Mouse (Mus musculus): ENCODE results near the gene Notch3. TPM values are rescaled to one million over a fixed set of nuclear protein-coding genes. Genes with fewer than 3 reads are reported as not detected.

The Notch3 gene
- polyA plus RNA-seq, 1 experiment from 2014 or later, result 21.4 TPM

- Histone ChIP-seq H3K4me3 (replicated peaks) (no peak overlapping the region), H3K9ac (no peak overlapping the region), H3K9me3 (no peaks in the 10 kb centered on the region), H3K27ac (peak overlapping the region; percentile 20; the same call in 1 of the 2 replicates), H3K4me1 (peaks cover 62% of the 10 kb centered on the region), H3K36me3 (replicated peaks) (0 out of 2 replicates have a peak, but pooled peaks cover 5% of the 10 kb centered on the region), H3K27me3 (0 out of 2 replicates have a peak, but pooled peaks cover 4% of the 10 kb centered on the region), H3K4me2 (peak overlapping the region; percentile 92)
- no peak for ATAC-seq (ENCODE audit: low FRiP score)
- 71% methylated on average over 6 of the region's 6 CpGs for WGBS
Measured at GRCm38 (mm10) chr17:32163910-32164650, 2.6 kb downstream of the Notch3 start.

- WGBS, result 2% methylated on average over 58 of the region's 58 CpGs
- 0 out of 2 replicates have a peak, but pooled peaks cover 4% of the 10 kb centered on the region for H3K27me3 ChIP-seq
- H3K36me3 ChIP-seq (replicated peaks), result peaks cover 21% of the 10 kb centered on the region
Measured at GRCm38 (mm10) chr17:32162112-32162850, 4.4 kb downstream of the Notch3 start.

GRCm38 (mm10) chr17:32160882-32161281 lies 5.8 kb downstream of the Notch3 start:
- Histone ChIP-seq H3K27me3 (0 out of 2 replicates have a peak, but pooled peaks cover 4% of the 10 kb centered on the region), H3K9me3 (no peaks in the 10 kb centered on the region), H3K27ac (no peak overlapping the region), H3K4me1 (peaks cover 45% of the 10 kb centered on the region), H3K9ac (no peak overlapping the region), H3K4me2 (no peak overlapping the region), H3K4me3 (replicated peaks) (no peak overlapping the region), H3K36me3 (replicated peaks) (peaks cover 27% of the 10 kb centered on the region)
- WGBS, result 80% methylated on average over 4 of the region's 4 CpGs
- ATAC-seq (ENCODE audit: low FRiP score), result no peak

More at GRCm38 (mm10) chr17:32162112-32162850, 4.4 kb downstream of the Notch3 start:
- Histone ChIP-seq H3K4me2 (peak overlapping the region; percentile 92), H3K4me3 (replicated peaks) (peak overlapping the region; percentile 56), H3K27ac (no peak overlapping the region), H3K9ac (peak overlapping the region; percentile 71), H3K4me1 (peaks cover 55% of the 10 kb centered on the region), H3K9me3 (no peaks in the 10 kb centered on the region)
- ATAC-seq (ENCODE audit: low FRiP score), result no peak

GRCm38 (mm10) chr17:32158841-32159240 lies 7.8 kb downstream of the Notch3 start:
- H3K4me3 ChIP-seq (replicated peaks), result no peak overlapping the region
- no peak overlapping the region for H3K9ac ChIP-seq
- H3K4me2 ChIP-seq, result no peak overlapping the region
- H3K9me3 ChIP-seq, result no peaks in the 10 kb centered on the region
- peaks cover 47% of the 10 kb centered on the region for H3K36me3 ChIP-seq (replicated peaks)
- H3K4me1 ChIP-seq, result peaks cover 27% of the 10 kb centered on the region
- no peak for ATAC-seq (ENCODE audit: low FRiP score)
- WGBS, result 92% methylated on average over 13 of the region's 13 CpGs
- no peak overlapping the region for H3K27ac ChIP-seq
- 0 out of 2 replicates have a peak, but pooled peaks cover under 1% of the 10 kb centered on the region for H3K27me3 ChIP-seq

- 88% methylated on average over 8 of the region's 8 CpGs for WGBS
- Histone ChIP-seq H3K4me3 (replicated peaks) (no peak overlapping the region), H3K36me3 (replicated peaks) (peaks cover 88% of the 10 kb centered on the region), H3K27me3 (no peaks in the 10 kb centered on the region), H3K27ac (no peak overlapping the region), H3K4me1 (peaks cover 4% of the 10 kb centered on the region; the same call in 1 of the 2 replicates), H3K4me2 (no peak overlapping the region), H3K9me3 (no peaks in the 10 kb centered on the region), H3K9ac (no peak overlapping the region)
- ATAC-seq (ENCODE audit: low FRiP score), result peak; percentile 33; the same call in 1 of the 2 replicates
Measured at GRCm38 (mm10) chr17:32146718-32147117, 19.9 kb downstream of the Notch3 start.

GRCm38 (mm10) chr17:32142907-32143854 lies 23.5 kb downstream of the Notch3 start:
- H3K27ac ChIP-seq, result no peak overlapping the region
- peak; percentile 78 for ATAC-seq (ENCODE audit: low FRiP score)

GRCm38 (mm10) chr17:32142234-32142633 lies 24.4 kb downstream of the Notch3 start:
- Histone ChIP-seq H3K9ac (no peak overlapping the region), H3K36me3 (replicated peaks) (peaks cover 94% of the 10 kb centered on the region), H3K27me3 (no peaks in the 10 kb centered on the region), H3K27ac (no peak overlapping the region), H3K4me2 (no peak overlapping the region), H3K4me3 (replicated peaks) (no peak overlapping the region), H3K4me1 (peaks cover 4% of the 10 kb centered on the region; the same call in 1 of the 2 replicates), H3K9me3 (no peaks in the 10 kb centered on the region)
- WGBS, result 93% methylated on average over 1 of the region's 1 CpGs
- no peak for ATAC-seq (ENCODE audit: low FRiP score)

More at GRCm38 (mm10) chr17:32142907-32143854, 23.5 kb downstream of the Notch3 start:
- H3K9ac ChIP-seq, result 0 out of 2 replicates have a peak overlapping the region, but pooled peaks have one; percentile 21
- H3K9me3 ChIP-seq, result no peaks in the 10 kb centered on the region
- no peaks in the 10 kb centered on the region for H3K27me3 ChIP-seq
- peak overlapping the region; percentile 28 for H3K4me3 ChIP-seq (replicated peaks)
- H3K36me3 ChIP-seq (replicated peaks), result peaks cover 94% of the 10 kb centered on the region
- H3K4me1 ChIP-seq, result peaks cover 4% of the 10 kb centered on the region; the same call in 1 of the 2 replicates
- H3K4me2 ChIP-seq, result peak overlapping the region; percentile 47
- WGBS, result 22% methylated on average over 39 of the region's 39 CpGs

- 92% methylated on average over 16 of the region's 16 CpGs for WGBS
- peaks cover 95% of the 10 kb centered on the region for H3K36me3 ChIP-seq (replicated peaks)
Measured at GRCm38 (mm10) chr17:32133375-32133774, 33.3 kb downstream of the Notch3 start.

GRCm38 (mm10) chr17:32132087-32132486 lies 34.6 kb downstream of the Notch3 start:
- Histone ChIP-seq H3K4me1 (no peaks in the 10 kb centered on the region), H3K4me2 (no peak overlapping the region), H3K4me3 (replicated peaks) (no peak overlapping the region), H3K9ac (no peak overlapping the region), H3K9me3 (no peaks in the 10 kb centered on the region), H3K27me3 (no peaks in the 10 kb centered on the region), H3K36me3 (replicated peaks) (peaks cover 94% of the 10 kb centered on the region), H3K27ac (no peak overlapping the region)
- ATAC-seq (ENCODE audit: low FRiP score), result no peak
- WGBS, result 95% methylated on average over 11 of the region's 11 CpGs

More at GRCm38 (mm10) chr17:32133375-32133774, 33.3 kb downstream of the Notch3 start:
- ATAC-seq (ENCODE audit: low FRiP score), result no peak
- Histone ChIP-seq H3K9me3 (no peaks in the 10 kb centered on the region), H3K9ac (no peak overlapping the region), H3K27me3 (no peaks in the 10 kb centered on the region), H3K4me1 (no peaks in the 10 kb centered on the region), H3K4me2 (no peak overlapping the region), H3K27ac (no peak overlapping the region), H3K4me3 (replicated peaks) (no peak overlapping the region)

- no peak overlapping the region for H3K4me2 ChIP-seq
- ATAC-seq (ENCODE audit: low FRiP score), result no peak
- no peaks in the 10 kb centered on the region for H3K27me3 ChIP-seq
- H3K9me3 ChIP-seq, result no peaks in the 10 kb centered on the region
- WGBS, result 92% methylated on average over 9 of the region's 9 CpGs
- no peak overlapping the region for H3K9ac ChIP-seq
- H3K4me3 ChIP-seq (replicated peaks), result no peak overlapping the region
- peaks cover 93% of the 10 kb centered on the region for H3K36me3 ChIP-seq (replicated peaks)
- no peaks in the 10 kb centered on the region for H3K4me1 ChIP-seq
- H3K27ac ChIP-seq, result no peak overlapping the region
Measured at GRCm38 (mm10) chr17:32130506-32130905, 36.1 kb downstream of the Notch3 start.

- H3K27me3 ChIP-seq, result no peaks in the 10 kb centered on the region
- H3K4me1 ChIP-seq, result no peaks in the 10 kb centered on the region
- H3K36me3 ChIP-seq (replicated peaks), result peaks cover 83% of the 10 kb centered on the region
- ATAC-seq (ENCODE audit: low FRiP score), result no peak
- no peaks in the 10 kb centered on the region for H3K9me3 ChIP-seq
- H3K9ac ChIP-seq, result no peak overlapping the region
- 98% methylated on average over 2 of the region's 2 CpGs for WGBS
- H3K4me2 ChIP-seq, result no peak overlapping the region
- H3K27ac ChIP-seq, result no peak overlapping the region
- no peak overlapping the region for H3K4me3 ChIP-seq (replicated peaks)
Measured at GRCm38 (mm10) chr17:32127195-32127594, 39.5 kb downstream of the Notch3 start.

All from forebrain, embryonic 12.5 days (tissue).